Mouse (Mus musculus): ENCODE results near the gene Rora. TPM values are rescaled to one million over a fixed set of nuclear protein-coding genes. Genes with fewer than 3 reads are reported as not detected.
A peak's percentile ranks its signal among the peaks of the same experiment; 100 is the strongest.

Gene Rora
- polyA plus RNA-seq, 1 experiment from 2014 or later: 6.5 TPM

DNA sequence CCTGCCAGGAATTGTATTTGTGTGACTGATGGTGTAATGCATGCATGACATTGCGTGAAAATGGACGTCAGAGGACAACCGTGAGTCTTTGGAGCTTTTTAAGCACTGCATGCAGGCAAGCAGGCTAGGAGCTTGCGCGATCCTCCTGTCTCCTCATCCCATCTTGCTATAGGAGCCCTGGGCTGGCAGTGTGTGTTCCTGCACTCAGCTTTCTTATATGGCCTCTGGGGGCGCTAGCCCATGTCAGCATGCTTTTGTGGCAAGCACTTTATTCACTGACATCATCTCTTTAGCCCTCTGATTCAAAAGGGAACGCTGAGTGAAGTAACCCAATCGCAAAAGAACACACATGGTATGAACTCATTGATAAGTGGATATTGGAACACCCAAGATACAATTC is 105.7 kb downstream of the Rora start:
- ATAC-seq (replicated peaks; ENCODE audit: insufficient number of reproducible peaks, low FRiP score, low TSS enrichment): no peak
- H3K4me2 ChIP-seq: no peak overlapping the region
- no peak overlapping the region for H3K27ac ChIP-seq (ENCODE audit: low read depth, low read length)
- H3K4me3 ChIP-seq (ENCODE audit: low read depth, low read length): no peak overlapping the region
- 72% methylated on average over 8 of the region's 8 CpGs for WGBS (ENCODE audit: insufficient replicate concordance)
- H3K9ac ChIP-seq (ENCODE audit: low read depth, low read length): no peak overlapping the region
- no peaks in the 10 kb centered on the region for H3K27me3 ChIP-seq (ENCODE audit: control insufficient read depth, insufficient read depth, low read length)
- H3K9me3 ChIP-seq (replicated peaks; ENCODE audit: control insufficient read depth, low read length): no peaks in the 10 kb centered on the region
- H3K4me1 ChIP-seq (ENCODE audit: control insufficient read depth, insufficient read depth, low read length): peaks cover 6% of the 10 kb centered on the region; the same call in 1 of the 2 replicates
- no peaks in the 10 kb centered on the region for H3K36me3 ChIP-seq (ENCODE audit: control insufficient read depth, insufficient read depth, low read length)

DNA sequence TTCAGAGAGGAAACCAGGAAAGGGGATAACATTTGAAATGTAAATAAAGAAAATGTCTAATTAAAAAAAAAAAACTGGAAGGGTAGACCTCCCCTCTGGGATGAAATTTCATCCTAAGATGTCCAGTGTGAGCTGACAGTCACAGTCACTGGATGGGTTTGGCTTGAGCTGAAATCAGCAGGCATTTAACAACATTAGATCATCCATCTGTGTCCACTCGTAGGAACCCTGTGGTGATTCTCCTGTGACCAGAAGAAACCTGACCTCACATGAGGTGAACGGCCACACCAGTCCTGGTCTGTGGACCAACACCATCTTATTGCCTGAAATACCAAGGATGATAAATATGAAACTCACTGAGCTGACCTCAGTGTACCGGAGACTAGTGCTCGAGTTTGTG is 106.7 kb downstream of the Rora start:
- H3K27me3 ChIP-seq (ENCODE audit: control insufficient read depth, insufficient read depth, low read length): no peaks in the 10 kb centered on the region
- ATAC-seq (replicated peaks; ENCODE audit: insufficient number of reproducible peaks, low FRiP score, low TSS enrichment): no peak
- H3K4me1 ChIP-seq (ENCODE audit: control insufficient read depth, insufficient read depth, low read length): peaks cover 6% of the 10 kb centered on the region; the same call in 1 of the 2 replicates
- no peak overlapping the region for H3K9ac ChIP-seq (ENCODE audit: low read depth, low read length)
- 80% methylated on average over 4 of the region's 4 CpGs for WGBS (ENCODE audit: insufficient replicate concordance)
- H3K36me3 ChIP-seq (ENCODE audit: control insufficient read depth, insufficient read depth, low read length): no peaks in the 10 kb centered on the region
- H3K27ac ChIP-seq (ENCODE audit: low read depth, low read length): no peak overlapping the region
- H3K4me2 ChIP-seq: no peak overlapping the region
- H3K9me3 ChIP-seq (replicated peaks; ENCODE audit: control insufficient read depth, low read length): no peaks in the 10 kb centered on the region
- no peak overlapping the region for H3K4me3 ChIP-seq (ENCODE audit: low read depth, low read length)

DNA sequence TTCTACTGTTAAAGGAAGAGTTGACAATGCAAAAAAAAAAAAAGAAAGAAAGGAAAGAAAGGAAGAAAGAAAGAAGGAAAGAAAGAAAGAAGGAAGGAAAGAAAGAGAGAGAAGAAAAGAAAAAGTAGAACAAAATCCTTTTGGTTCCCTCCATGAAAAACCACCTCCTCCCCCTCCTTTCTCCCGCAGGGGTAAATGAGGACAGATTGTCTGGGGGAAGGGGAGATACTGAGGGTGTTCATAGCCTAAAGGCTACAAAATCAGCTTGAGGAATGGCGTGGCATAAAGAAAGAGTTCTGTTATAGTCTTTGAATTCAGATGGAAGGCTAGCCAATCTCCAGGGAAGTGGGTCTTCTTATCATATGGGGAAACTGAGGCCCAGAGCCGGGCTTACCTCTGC is 107.3 kb downstream of the Rora start:
- ATAC-seq (replicated peaks; ENCODE audit: insufficient number of reproducible peaks, low FRiP score, low TSS enrichment): no peak
- no peak overlapping the region for H3K4me3 ChIP-seq (ENCODE audit: low read depth, low read length)
- no peaks in the 10 kb centered on the region for H3K9me3 ChIP-seq (replicated peaks; ENCODE audit: control insufficient read depth, low read length)
- H3K36me3 ChIP-seq (ENCODE audit: control insufficient read depth, insufficient read depth, low read length): no peaks in the 10 kb centered on the region
- no peak overlapping the region for H3K9ac ChIP-seq (ENCODE audit: low read depth, low read length)
- H3K4me1 ChIP-seq (ENCODE audit: control insufficient read depth, insufficient read depth, low read length): peaks cover 6% of the 10 kb centered on the region; the same call in 1 of the 2 replicates
- H3K4me2 ChIP-seq: no peak overlapping the region
- no peaks in the 10 kb centered on the region for H3K27me3 ChIP-seq (ENCODE audit: control insufficient read depth, insufficient read depth, low read length)
- 57% methylated on average over 3 of the region's 3 CpGs for WGBS (ENCODE audit: insufficient replicate concordance)
- no peak overlapping the region for H3K27ac ChIP-seq (ENCODE audit: low read depth, low read length)

DNA sequence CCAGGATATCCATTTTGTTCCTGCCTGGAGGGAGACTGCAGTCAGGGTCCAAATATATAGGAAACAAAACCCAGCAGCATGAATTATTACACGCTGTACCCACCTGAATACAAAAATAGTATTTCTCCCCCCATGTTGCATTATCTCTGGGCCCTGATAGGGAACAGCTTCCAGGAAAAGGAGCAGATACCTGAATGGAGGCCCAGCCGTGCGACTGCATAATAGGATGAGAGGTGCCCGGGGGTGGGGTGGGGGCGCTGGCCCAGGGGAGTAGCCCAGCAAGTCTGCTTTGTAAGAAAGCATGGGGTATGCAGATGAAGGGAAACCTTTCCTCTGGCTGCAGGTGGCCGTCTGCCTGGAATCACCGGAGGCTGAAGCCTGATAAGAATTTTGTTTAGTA is 108.1 kb downstream of the Rora start:
- no peaks in the 10 kb centered on the region for H3K9me3 ChIP-seq (replicated peaks; ENCODE audit: control insufficient read depth, low read length)
- 20% methylated on average over 7 of the region's 7 CpGs for WGBS (ENCODE audit: insufficient replicate concordance)
- ATAC-seq (replicated peaks; ENCODE audit: insufficient number of reproducible peaks, low FRiP score, low TSS enrichment): no peak

DNA sequence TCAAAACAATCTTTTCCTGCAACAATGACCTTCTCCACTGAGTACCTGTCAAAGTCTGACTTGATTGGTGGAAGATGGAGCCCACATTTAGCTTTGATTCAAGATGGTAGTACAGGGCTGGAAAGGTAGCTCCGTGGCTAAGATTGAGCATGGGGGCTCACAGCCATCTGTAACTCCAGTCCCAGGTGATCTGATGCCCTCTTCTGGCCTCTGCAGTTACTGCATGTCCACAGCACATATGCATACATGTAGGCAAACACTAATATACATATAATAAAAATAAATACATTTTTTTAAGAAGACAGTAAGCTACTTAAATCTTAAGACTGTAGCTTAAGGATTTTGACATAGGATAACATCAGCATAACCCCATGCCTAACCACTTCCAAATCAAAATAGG is 112.0 kb downstream of the Rora start:
- H3K4me3 ChIP-seq (ENCODE audit: low read depth, low read length): no peak overlapping the region
- no peaks in the 10 kb centered on the region for H3K27me3 ChIP-seq (ENCODE audit: control insufficient read depth, insufficient read depth, low read length)
- WGBS (ENCODE audit: insufficient replicate concordance): 63% methylated on average over 1 of the region's 1 CpGs
- H3K4me2 ChIP-seq: no peak overlapping the region
- no peak overlapping the region for H3K9ac ChIP-seq (ENCODE audit: low read depth, low read length)
- no peak for ATAC-seq (replicated peaks; ENCODE audit: insufficient number of reproducible peaks, low FRiP score, low TSS enrichment)
- H3K27ac ChIP-seq (ENCODE audit: low read depth, low read length): no peak overlapping the region
- H3K4me1 ChIP-seq (ENCODE audit: control insufficient read depth, insufficient read depth, low read length): peaks cover 6% of the 10 kb centered on the region; the same call in 1 of the 2 replicates
- no peaks in the 10 kb centered on the region for H3K9me3 ChIP-seq (replicated peaks; ENCODE audit: control insufficient read depth, low read length)
- no peaks in the 10 kb centered on the region for H3K36me3 ChIP-seq (ENCODE audit: control insufficient read depth, insufficient read depth, low read length)

More for the DNA sequence above, 108.1 kb downstream of the Rora start:
- H3K4me3 ChIP-seq (ENCODE audit: low read depth, low read length): no peak overlapping the region
- H3K4me1 ChIP-seq (ENCODE audit: control insufficient read depth, insufficient read depth, low read length): peaks cover 6% of the 10 kb centered on the region; the same call in 1 of the 2 replicates
- H3K9ac ChIP-seq (ENCODE audit: low read depth, low read length): no peak overlapping the region
- H3K4me2 ChIP-seq: no peak overlapping the region
- H3K36me3 ChIP-seq (ENCODE audit: control insufficient read depth, insufficient read depth, low read length): no peaks in the 10 kb centered on the region
- no peak overlapping the region for H3K27ac ChIP-seq (ENCODE audit: low read depth, low read length)
- H3K27me3 ChIP-seq (ENCODE audit: control insufficient read depth, insufficient read depth, low read length): no peaks in the 10 kb centered on the region

DNA sequence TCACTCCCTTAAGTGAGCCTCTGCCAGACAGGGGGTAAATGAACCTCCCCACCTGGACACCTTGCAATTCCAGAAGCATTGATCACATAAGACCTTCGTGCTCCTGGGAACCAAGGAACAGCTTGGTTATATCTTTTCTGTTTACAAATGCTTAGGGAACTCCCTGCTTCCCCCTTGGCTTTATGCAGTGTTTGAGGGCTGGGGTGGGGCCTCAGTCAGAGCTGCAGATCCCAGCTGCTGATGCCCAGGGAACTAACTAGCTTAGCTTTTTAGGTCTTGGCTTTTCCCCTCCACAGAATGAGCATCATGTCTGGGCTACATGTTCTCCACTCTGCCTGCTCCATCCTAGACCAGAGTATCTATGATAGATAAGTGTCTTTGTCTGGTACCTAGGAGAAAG is 116.1 kb downstream of the Rora start:
- ATAC-seq (replicated peaks; ENCODE audit: insufficient number of reproducible peaks, low FRiP score, low TSS enrichment): no peak
- Histone ChIP-seq H3K9me3 (replicated peaks; ENCODE audit: control insufficient read depth, low read length) (no peaks in the 10 kb centered on the region), H3K4me3 (ENCODE audit: low read depth, low read length) (no peak overlapping the region), H3K9ac (ENCODE audit: low read depth, low read length) (no peak overlapping the region), H3K4me2 (no peak overlapping the region), H3K27me3 (ENCODE audit: control insufficient read depth, insufficient read depth, low read length) (no peaks in the 10 kb centered on the region), H3K36me3 (ENCODE audit: control insufficient read depth, insufficient read depth, low read length) (no peaks in the 10 kb centered on the region), H3K4me1 (ENCODE audit: control insufficient read depth, insufficient read depth, low read length) (no peaks in the 10 kb centered on the region), H3K27ac (ENCODE audit: low read depth, low read length) (no peak overlapping the region)
- WGBS (ENCODE audit: insufficient replicate concordance): 41% methylated on average over 1 of the region's 1 CpGs

DNA sequence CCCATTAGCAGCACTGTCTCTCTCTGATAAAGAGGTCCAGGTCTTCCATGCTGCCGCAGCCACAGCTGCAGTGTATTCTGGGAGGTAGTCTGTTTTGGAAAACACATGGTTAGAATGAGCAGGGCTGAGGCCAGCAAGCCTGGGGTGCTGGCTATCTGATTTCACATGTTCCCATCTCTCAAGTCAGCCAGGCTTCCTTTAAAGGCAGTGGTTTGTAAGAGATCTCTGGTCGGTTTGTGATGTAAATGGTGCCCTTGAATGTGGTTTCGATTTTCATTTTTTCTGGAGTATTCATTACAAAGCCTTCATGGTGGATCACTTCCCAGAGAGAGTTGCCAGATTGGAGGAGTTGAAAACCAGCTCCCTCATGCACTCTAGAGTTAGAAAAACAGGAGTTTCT is 117.8 kb downstream of the Rora start:
- Histone ChIP-seq H3K27me3 (ENCODE audit: control insufficient read depth, insufficient read depth, low read length) (no peaks in the 10 kb centered on the region), H3K4me2 (no peak overlapping the region), H3K36me3 (ENCODE audit: control insufficient read depth, insufficient read depth, low read length) (no peaks in the 10 kb centered on the region), H3K9me3 (replicated peaks; ENCODE audit: control insufficient read depth, low read length) (no peaks in the 10 kb centered on the region), H3K27ac (ENCODE audit: low read depth, low read length) (no peak overlapping the region), H3K4me1 (ENCODE audit: control insufficient read depth, insufficient read depth, low read length) (no peaks in the 10 kb centered on the region), H3K4me3 (ENCODE audit: low read depth, low read length) (no peak overlapping the region), H3K9ac (ENCODE audit: low read depth, low read length) (no peak overlapping the region)
- ATAC-seq (replicated peaks; ENCODE audit: insufficient number of reproducible peaks, low FRiP score, low TSS enrichment): no peak
- WGBS (ENCODE audit: insufficient replicate concordance): 80% methylated on average over 3 of the region's 3 CpGs

DNA sequence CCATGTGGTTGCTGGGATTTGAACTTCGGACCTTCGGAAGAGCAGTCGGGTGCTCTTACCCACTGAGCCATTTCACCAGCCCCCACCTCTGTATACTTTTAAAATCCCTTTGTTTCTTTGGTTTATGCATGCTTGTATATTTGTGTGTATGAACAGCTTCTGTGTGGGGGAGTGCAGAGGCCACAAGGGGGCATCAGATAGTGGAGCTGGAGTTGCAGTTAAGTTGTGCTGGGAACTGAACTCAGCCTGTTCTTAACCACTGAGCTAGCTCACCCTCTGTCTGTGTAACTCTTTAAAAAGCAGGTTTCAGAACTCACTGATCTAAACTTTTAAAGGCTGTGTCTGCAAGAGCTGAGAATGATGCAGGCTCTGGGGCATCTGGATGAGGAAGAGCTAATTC is 120.2 kb downstream of the Rora start:
- Histone ChIP-seq H3K27ac (ENCODE audit: low read depth, low read length) (no peak overlapping the region), H3K4me1 (ENCODE audit: control insufficient read depth, insufficient read depth, low read length) (no peaks in the 10 kb centered on the region), H3K4me2 (no peak overlapping the region), H3K4me3 (ENCODE audit: low read depth, low read length) (no peak overlapping the region), H3K9ac (ENCODE audit: low read depth, low read length) (no peak overlapping the region), H3K36me3 (ENCODE audit: control insufficient read depth, insufficient read depth, low read length) (no peaks in the 10 kb centered on the region), H3K9me3 (replicated peaks; ENCODE audit: control insufficient read depth, low read length) (no peaks in the 10 kb centered on the region), H3K27me3 (ENCODE audit: control insufficient read depth, insufficient read depth, low read length) (no peaks in the 10 kb centered on the region)
- WGBS (ENCODE audit: insufficient replicate concordance): 84% methylated on average over 3 of the region's 3 CpGs
- ATAC-seq (replicated peaks; ENCODE audit: insufficient number of reproducible peaks, low FRiP score, low TSS enrichment): no peak

DNA sequence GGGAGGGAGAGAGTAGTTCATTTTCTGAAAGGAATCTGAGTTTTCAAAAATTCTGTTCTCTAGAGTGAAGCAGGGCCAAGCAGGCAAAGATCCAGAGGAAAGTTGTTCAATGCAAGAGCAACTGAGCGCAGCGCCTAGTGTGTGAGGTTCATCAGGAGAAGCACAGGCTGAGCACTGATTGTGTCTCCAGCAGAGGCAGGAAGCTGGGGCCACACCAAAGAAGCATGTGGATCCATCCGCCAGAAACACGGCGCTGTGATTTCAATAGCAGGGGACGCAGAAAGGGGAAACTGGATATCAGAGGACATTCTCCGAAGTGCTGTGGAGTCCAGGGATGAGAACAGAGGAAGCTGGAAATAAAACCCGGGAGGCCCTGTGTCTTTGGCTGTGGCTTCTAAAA is 128.4 kb downstream of the Rora start:
- ATAC-seq (replicated peaks; ENCODE audit: insufficient number of reproducible peaks, low FRiP score, low TSS enrichment): no peak
- H3K4me3 ChIP-seq (ENCODE audit: low read depth, low read length): no peak overlapping the region
- no peaks in the 10 kb centered on the region for H3K9me3 ChIP-seq (replicated peaks; ENCODE audit: control insufficient read depth, low read length)
- no peak overlapping the region for H3K27ac ChIP-seq (ENCODE audit: low read depth, low read length)
- WGBS (ENCODE audit: insufficient replicate concordance): 54% methylated on average over 8 of the region's 8 CpGs
- peak overlapping the region; percentile 10; the same call in 1 of the 2 replicates for H3K9ac ChIP-seq (ENCODE audit: low read depth, low read length)
- peaks cover 19% of the 10 kb centered on the region for H3K4me1 ChIP-seq (ENCODE audit: control insufficient read depth, insufficient read depth, low read length)
- no peaks in the 10 kb centered on the region for H3K36me3 ChIP-seq (ENCODE audit: control insufficient read depth, insufficient read depth, low read length)
- no peaks in the 10 kb centered on the region for H3K27me3 ChIP-seq (ENCODE audit: control insufficient read depth, insufficient read depth, low read length)
- H3K4me2 ChIP-seq: no peak overlapping the region
